Mouse (Mus musculus): ENCODE measurements around the gene Cirbp.

The Cirbp gene

DNA sequence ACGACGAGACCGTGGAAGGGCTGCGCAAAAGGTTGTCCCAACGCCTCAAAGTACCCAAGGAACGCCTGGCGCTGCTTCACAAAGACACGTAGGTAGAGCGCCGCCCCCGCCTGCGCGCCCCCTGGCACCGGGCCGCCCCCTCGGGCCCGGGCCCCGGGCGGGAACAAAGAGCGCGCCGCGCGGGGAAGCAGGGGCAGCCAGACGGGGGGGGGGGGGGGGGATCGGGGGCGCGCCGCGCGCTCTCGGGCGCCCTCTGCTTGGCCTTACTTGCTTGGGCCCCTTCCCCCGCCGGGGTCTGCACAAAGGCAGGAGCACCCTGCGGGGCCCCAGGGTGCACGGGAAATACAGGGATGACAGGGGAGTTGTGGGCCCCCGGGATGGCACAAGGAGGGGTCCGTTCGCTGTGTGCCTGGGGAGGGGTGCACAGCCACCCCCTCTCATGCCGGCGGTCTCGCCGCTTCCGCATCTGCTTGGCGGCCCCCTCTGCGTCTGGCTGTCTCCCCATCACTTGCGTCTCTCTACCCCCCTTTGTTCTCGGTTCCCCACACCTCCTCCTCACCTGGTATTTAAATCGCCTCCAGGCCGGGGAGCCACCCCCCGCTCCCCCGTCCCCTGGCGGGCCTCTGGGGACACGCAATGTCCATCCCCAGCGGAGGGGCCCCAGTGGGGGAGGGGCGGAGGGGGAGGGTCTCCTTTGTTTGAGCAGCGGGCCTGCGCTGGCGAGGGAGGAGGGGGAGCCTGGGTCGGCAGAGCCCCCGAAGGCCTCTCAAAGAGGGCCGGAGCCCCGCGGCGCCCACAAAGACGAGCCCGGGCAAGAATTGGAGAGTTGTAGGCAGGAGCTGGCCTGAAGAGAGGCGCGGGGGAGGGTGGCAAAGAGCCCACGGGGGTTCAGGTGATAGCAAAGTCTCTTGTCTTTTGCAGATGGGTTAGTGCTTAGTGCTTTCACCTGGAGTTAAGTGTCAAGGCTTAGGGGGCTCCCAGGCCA, 15.3 kb upstream of the Cirbp start:
- DNase-seq (ENCODE audit: low spot score in 2 of 2), result peak in 1 of 2 experiments; percentile 75

DNA sequence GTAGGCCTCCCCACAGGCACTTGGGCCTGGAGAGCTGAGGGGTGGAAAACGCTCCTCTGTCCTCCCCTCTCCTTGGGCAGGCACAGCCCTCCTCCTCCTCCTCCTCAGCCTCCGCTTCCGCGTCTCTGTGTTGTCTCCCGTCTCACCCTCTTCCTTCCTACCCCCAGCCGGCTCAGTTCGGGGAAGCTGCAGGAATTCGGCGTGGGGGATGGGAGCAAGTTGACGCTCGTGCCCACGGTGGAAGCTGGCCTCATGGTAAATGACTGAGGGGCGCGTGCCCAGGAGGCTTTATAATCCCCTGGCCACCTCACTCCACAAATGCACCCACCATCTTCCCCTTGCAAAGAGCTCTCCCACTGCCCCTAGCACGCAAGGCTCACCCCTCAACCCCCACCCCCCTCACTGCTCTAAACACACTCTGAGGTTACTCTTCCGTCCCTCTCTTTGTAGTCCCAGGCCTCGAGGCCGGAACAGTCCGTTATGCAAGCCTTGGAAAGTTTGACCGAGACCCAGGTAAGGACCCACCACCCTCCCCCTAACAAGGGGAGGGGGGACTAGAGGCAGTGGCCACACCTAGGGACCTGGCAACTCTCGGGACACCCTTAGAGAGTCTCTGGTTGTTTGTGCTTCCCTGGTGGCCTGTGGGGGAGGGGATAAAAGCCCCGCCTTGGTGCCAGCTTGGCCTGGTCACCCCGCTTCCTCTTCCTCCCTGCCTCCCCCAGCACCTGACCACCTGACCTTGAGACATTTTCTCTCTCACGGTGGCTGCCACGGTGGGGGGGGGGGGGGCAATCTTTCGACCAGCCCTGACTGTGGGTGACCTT, 14.4 kb upstream of the Cirbp start:
- peak in 1 of 2 experiments; percentile 57 for DNase-seq (ENCODE audit: low spot score in 2 of 2)

DNA sequence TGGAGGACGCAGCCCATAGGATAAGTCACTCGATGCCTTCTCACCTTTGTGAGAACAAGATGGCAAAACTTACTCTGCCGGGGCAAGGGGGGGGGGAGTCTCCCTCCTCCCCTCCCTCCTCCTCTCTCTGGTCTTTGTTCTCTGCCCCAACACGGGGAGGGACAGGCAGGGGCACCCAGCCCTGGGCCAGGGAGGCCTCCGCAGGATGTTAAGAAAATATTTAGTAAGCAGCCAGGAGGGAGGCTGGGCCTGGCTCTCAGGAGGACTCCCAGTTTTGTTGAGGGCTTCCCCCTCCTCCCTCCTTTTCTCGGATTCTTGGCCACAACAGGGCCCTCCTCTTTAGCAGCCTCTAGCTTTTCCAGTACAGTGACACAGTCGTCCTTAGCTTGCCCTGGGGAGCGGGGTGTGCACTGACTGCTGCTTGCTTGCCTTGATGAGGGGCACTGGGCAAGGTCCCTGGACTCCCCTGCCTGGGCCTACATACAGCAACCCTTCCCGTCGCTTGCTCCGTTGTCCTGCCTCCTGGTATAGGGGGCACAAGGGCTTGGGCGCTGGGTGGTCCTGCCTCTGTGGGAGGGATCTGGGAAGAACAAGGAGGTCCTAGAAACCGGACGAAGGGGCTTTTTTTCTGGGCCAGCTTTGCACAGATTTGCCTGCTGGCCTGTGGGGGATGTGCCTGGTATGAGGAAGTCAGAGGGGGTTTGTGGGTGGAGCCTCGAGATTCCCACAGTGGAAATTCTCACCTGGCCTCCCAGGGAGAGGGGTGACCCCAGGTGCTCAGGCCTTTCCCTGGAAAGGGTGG, 13.5 kb upstream of the Cirbp start:
- DNase-seq (ENCODE audit: low spot score in 2 of 2), result no peak

DNA sequence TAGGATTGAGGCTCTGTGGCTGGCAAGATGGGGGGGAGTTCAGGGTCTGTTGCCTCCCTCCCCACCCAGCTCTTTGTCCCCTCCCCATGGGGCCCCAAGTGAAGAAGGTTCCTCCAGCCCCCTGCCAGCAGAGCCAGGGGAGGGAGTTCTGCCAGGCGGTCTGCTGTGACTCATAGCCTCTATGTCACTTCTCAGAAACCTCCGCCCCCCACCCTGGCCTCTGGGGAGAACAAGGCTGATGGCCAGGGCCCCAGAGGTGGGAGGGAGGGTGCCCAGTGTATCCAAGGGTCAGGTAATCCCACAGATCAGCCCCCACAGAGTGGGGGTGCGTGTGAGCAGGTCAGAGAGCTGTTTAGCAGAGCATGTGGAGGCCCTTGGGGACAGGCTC, 12.9 kb upstream of the Cirbp start:
- DNase-seq (ENCODE audit: low spot score in 2 of 2), result no peak

DNA sequence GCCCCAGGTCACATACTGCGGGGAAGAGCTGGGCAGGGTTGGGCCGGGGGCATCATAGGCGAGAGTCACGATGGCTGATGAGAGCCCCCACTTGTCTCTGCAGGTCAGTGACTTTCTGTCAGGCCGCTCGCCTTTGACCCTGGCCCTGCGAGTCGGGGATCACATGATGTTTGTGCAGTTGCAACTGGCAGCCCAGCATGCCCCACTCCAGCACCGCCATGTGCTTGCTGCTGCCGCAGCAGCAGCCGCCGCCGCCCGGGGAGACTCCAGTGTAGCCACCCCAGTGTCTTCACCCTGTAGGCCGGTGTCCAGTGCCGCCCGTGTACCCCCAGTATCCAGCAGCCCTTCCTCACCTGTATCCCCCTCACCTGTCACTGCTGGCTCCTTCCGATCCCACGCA, 12.1 kb upstream of the Cirbp start:
- DNase-seq (ENCODE audit: low spot score in 2 of 2), result no peak

DNA sequence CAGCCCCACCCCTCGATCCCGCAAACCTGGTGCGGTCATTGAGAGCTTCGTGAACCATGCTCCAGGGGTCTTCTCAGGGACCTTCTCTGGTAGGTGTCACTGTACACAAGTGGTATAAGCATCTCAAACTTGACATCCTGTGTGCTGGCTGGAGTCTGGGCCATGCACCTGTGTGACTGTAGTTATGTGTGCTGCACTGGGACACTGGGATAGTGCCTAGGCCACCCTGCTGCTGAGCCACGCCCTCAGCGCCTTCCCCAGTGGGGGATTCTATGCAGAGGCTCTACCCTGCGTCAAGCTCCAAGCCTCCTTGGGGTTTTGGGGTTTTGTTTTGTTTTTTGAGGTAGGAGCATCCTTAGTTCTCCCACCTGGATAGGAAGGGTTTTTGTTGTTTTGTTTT, 11.4 kb upstream of the Cirbp start:
- DNase-seq (ENCODE audit: low spot score in 2 of 2), result no peak

DNA sequence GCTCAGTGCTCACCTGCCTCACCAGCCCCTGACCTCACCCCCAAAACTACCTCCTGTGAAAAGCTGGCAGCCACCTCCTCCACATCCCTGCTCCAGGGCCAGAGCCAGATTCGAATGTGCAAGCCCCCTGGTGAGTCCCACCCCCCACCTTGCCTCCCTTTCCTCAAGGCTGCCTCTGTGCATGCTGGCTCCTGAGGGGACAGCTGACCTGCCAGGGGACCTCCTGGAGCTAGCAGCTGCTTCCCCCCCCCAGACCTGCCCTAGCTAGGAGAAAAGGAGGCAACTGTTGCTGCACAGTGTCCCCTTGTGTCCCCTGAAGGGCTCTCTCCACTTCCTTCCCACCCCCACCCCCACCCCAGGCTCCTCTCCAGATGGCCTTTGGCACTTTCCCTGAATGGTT, 10.5 kb upstream of the Cirbp start:
- DNase-seq (ENCODE audit: low spot score in 2 of 2), result no peak

DNA sequence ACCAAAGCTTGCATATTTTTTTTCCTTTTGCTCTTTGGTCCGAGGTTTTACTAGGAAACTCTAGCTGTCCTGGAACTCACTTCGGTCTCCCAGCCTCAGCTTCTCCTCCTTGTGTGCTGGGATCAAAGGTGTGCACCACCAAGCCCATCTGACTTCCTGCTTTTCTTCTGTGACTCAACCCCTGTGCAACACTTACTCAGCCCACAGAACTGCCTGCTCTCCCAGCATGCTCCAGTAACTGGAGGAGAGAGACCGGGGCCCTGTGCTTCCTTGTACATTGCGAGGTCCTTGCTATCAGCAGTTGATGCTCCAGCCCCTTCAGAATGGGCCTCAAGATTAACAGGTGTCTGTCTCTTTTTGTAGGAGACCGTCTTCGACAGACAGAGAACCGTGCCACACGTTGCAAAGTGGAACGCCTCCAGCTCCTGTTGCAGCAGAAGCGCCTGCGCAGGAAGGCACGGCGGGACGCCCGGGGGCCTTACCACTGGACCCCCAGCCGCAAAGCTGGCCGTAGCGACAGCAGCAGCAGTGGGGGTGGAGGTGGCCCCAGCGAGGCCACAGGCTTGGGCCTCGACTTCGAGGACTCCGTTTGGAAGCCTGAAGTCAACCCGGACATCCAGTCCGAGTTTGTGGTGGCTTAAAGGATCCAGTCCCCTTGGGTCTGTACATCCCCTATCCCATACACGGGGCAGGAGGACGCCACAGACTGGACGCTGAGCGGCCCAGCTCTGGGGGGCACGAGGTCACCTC, 9.6 kb upstream of the Cirbp start:
- DNase-seq (ENCODE audit: low spot score in 2 of 2), result no peak

DNA sequence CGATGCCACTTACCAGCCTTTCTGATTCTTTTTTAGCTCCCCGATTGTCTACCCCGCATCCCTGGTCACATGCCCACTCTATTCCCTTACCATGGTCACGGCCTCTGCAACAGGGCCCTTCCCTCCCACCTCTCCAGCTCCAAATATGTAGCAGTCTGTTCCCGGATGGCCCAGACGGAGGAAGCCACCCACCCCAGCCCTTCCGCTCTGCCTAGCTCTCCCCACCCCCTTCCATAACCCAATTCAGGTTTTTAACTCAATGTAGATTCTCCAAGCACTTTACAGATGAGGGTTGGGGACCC, 9.1 kb upstream of the Cirbp start:
- DNase-seq (ENCODE audit: low spot score in 2 of 2), result no peak

DNA sequence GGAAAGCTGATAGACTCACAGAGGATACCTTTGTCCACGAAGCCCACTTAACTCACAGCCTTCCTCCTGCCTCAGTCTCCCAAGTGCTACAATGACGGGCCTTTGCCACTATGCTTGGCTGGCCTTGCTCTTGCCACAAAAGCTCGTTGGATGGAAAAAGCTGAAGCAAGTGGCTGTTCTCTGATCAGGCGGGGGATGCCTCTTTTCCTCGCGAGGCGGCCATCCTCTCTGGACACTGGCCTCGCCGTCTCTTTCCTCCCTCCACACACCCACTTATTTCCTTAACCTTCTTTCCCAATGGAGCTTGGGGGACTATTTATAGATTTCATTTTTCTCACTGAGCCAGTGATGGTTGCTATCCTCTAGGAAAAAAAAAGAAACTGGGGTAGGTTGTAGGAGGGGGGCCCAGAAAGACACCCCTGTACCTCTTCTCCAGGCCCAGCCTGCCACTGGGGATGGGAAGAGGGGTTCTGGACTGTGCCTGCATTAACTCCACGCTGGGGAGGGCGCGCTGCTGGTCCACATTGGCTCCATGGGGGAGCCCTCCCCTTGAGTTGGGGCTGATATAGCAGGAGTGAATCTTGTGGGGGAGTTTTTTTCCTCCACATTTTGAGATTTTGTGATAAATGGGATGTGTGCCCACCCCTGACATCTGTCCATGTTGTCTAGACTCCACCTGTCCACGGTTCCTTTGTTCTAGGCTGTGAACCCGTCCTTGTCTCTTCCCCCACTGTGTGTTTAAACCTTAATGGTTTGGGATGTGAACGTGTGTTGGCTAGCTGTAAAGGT, 8.4 kb upstream of the Cirbp start:
- no peak for DNase-seq (ENCODE audit: low spot score in 2 of 2)

DNA sequence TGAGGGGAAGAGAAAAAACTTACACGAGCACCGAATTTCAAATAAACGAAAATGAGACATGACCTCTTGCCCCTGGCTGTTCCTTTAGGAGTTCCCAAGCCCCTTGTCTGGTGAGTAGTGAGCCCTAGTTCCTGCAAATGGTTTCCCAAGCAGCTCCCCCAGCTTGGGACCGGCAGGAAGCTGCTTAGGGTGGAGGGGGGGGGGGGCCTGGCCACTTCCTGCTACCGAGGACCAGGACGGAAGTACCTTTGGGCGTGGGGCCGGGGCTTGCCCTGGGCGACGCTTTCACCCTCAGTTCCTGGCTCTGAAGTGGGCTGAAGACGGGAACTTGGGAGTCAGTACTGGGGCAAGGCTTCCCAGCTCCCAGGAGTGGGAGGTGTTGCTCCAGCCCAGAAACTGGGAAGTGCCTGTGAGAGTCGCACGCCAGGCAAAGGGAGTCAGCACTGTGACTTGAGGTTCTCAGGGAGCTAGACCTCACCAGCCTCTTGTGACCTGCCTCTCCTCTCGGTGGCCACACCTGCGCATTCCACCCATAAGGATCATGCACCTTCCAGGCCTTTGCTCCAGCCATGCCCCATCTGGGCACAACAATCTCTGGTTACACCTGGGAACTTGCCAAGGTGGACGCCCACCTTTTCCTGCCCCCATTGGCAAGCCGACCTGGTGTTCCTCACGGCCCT, 7.3 kb upstream of the Cirbp start:
- no peak for DNase-seq (ENCODE audit: low spot score in 2 of 2)

DNA sequence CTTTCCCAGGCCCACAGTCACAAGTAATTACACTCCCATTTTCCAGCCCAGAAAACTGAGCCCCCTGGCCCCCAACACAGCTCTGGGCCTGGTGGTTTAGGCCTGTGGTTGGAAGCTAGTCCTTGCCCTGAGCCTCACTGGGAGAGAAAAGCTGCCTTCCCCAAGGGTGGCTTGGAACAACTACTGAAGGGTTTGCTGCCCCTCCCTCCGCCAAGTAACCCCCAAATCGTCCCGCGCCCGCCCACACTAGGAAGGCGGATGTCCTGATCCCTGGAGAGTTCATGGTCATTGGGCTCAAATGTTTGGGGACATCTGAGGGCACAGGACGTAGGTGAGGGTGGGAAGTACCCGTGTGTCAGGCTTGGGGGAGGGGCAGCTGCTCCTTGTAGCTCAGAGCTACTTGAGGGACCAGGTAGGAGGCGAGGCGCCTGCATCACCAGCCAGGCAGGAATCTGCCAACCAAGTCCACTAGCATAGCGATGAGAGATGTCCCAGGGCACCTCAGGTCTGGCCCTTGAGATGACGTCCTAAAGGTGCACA, 6.7 kb upstream of the Cirbp start:
- DNase-seq (ENCODE audit: low spot score in 2 of 2), result no peak

DNA sequence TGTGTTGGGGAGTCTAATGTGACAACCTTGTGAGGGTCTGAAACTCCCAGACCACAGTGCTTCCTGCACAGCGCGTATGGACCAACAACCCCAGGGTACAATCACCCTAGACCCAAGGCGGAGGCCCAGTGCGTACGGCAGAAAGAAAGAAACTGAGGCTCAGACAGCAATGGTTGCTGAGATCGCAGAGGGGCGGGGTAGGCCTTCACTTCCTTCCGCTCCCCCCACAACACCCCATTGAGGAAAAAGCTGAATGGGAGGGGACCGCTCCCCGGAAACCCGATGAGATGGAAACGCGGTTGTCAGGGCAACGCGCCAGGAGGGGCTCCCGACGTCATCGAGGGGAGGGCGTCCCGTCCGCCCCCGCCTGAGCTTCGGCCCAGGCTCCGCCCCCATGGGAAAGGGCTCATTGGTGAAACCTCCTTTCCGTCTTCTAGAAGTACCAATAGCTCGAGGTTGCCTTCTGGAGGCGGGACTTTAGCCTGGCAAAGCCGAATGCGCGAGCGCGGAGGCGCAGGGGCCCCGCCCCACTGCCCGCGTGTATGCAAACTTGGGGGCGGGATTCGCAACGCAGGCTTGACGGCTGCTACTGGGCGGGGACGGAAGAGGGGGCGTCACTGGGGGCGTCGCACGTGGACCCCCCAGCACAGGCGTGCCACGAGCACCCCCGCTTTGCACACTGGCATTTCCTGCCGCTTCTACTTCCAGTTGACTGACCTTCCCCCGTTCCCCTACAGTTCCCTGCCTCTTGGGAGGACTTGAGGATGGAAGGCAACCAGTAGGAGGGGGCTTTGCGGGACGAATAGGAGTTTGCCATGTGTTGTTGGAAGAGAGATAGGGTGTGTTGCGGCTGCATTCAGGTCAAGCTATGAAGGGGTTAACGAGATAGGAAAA, 6.0 kb upstream of the Cirbp start:
- DNase-seq (ENCODE audit: low spot score in 2 of 2), result peak; percentile 94 to 98

DNA sequence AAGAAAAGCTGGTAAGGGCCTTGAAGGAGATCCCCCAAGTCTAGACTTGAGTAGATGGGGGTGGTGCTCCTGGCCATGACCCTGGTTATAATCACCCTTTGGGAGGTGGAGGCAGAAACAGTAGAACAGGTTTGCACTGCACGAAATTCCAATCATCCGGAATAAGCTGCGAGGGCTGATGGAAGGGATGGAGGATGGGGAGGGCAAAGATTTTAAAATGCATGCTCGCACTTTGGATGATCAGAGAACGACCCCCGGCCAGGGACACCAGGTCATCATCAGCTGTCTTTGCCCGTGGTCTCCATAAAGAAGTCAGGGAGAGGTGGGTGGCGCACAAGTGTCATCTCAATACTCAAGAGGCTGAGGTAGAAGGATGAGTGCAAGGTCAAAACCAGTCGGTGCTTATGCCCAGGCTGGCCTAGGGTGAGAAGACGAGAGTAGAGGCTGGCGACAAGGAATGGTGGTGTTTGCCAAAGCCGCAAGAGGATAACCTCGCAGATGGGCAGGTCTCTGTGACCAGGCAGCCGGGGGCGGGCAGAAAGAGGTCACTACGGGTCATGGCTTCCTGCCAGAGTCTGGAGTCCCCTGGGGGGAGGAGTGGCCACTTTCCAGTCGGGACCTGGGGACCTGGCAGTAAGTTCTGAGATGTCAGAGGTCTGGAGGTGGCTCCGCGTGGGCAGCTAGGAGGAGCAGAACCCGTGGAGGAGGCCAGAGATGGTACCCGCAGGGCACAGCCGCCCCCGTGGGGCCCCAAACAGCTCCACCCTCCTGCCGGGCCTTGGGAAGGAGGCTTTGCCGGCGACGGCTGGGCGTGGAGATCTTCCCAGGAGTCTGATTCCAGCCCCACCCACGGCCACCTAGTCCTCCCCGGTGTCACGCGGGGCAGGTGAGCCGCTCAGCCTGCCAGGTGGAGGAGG, 5.1 kb upstream of the Cirbp start:
- DNase-seq (ENCODE audit: low spot score in 2 of 2), result peak in 1 of 2 experiments; percentile 81

DNA sequence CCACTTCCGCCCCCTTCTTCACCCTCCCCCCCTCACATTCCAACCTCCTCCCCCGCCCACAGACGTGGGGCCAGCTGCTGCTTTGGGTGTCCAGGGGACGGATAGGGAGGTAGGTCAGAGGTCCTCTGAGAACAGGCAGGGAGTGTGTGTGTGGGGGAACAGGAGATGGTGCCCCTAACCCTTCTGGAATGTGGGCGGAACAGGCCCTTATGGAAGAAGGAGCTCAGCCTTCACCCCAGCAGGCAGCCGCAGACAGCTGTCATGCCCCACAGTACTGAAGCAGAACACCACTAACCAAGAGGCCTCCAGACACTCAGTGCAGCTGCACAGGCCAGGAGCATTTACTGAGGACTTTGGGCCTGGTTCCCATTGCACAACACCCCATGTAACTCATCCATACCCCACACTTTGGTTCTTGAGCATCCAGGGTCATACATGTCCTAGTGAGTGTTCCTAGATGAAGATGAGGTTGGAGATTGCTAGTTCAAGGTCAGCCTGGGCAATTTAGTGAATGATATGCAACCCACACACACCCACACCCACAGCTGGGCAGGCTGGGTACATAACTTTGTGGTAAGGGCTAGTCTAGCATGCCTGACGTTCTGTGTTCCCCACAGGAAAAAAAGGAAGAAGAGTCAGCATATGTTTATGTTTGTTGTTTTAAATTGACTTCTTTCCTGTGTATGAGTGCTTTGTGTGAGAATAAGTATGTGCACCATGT, 4.1 kb upstream of the Cirbp start:
- no peak for DNase-seq (ENCODE audit: low spot score in 2 of 2)

DNA sequence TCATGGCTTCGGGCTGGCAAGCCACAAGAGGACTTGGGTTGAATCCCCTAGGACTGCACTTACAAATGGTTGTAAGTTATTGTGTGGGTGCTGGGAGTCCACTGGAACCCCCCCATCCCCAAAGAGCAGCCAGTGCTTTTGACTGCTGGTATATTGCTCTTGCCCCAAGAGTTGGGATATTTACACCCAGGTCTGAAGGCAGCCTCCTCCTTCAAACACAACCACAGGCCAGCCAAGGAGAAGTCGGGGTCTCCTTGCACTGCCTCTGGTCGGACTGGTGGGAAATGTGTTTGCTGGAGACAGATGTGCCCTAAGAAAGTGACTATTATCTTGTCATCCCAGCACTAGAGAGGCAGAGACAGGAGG, 3.6 kb upstream of the Cirbp start:
- DNase-seq (ENCODE audit: low spot score in 2 of 2), result no peak

DNA sequence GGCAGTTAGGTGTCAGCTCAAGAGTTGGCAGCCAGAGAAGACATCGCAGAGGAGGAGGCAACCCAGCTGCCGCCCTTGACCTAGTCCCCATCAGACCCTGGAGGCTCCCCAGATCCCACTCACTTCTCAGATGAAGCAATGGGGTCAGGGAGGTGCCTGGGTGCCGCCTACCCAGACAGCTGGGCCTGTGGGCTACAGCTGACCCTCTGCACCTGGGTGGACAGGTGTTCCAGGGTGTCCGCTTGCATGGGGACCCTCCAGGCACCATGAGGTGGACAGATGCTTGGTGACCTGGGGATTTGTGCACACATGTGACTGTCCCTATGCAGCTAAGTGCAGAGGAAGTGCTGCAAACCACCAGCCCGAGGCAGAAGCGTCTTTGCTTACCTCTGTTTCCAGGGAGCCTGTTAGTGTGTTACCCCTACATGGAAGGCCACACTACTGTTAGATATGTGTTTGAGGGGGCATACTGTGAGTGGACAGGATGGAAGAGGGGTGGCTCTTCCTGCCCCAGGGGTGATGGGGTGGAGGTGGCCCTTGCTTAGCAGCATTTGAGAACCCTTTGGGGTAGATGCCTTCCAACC, 3.0 kb upstream of the Cirbp start:
- DNase-seq (ENCODE audit: low spot score in 2 of 2), result no peak
